Mouse (Mus musculus): ENCODE data around the gene Nfkb2.

The Nfkb2 gene

DNA sequence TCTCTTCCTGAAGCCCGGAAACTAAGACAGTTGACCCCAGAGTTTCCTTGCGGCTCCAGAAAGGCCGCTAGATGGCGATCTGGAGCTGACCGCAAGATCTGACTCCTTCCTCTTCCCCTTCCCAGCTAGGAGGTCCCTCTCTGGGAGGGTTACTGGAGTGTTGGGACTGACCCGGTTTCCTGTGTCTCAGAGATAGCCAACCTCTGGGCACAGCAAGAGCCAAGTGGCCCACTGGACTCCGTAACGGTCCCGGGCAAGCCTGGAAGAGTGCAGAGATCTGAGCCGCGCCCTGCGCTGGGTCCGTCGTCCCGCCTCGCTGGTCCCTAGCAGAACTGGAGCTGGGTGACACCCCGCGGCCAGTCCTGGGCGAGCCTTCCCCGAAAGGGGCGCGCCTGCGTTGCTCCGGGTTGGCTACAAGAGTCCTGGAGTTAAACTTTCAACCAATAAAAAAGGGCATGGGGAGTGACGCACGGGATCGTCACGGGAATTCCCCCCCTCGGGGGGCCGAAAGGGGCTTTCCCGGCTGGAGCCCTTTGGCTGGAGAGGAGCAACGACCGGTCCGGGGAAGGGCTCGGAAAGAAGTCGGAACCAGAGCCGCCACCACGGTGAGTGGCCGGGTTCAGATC is at the start of gene Nfkb2:
Nfkb2 (plus strand) TSS at position 105 of the 626 bp plus-strand sequence.
- peak; percentile 49 to 84 for DNase-seq (ENCODE audit: low spot score in 2 of 2)

DNA sequence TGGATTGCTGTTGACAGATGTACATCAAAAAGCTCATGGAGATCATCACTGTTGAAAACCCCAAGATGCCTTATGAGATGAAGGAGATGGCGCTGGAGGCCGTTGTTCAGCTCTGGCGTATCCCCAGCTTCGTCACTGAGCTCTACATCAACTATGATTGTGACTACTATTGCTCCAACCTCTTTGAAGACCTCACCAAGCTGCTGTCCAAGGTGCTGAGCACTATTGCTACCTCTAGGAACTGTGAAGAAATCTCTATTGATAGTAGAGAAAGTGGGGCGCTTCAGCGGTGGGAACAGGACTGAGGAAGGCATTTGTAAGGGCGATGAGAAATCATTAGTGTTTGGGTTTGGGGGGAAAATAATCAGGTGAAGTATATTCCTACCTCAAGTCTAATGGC is 39.4 kb upstream of the Nfkb2 start:
- no peak for DNase-seq (ENCODE audit: low spot score in 2 of 2)

DNA sequence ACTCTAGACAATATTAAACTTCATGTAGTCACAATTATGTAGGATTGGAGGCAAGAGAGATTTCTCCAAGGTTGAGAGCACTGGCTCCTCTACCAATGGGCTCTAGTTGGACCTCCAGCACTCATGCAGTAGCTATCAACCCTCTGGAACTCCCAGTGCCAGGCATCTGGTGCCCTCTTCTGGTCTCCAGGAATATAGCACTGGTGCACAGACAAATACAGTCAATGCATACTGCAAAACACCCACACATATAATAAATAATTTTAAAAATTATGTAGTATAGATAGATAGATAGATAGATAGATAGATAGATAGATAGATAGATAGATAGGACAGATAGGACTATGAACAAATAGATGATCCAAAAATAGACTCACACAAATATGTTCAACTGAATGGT is 28.8 kb upstream of the Nfkb2 start:
- DNase-seq (ENCODE audit: low spot score in 2 of 2), result no peak

DNA sequence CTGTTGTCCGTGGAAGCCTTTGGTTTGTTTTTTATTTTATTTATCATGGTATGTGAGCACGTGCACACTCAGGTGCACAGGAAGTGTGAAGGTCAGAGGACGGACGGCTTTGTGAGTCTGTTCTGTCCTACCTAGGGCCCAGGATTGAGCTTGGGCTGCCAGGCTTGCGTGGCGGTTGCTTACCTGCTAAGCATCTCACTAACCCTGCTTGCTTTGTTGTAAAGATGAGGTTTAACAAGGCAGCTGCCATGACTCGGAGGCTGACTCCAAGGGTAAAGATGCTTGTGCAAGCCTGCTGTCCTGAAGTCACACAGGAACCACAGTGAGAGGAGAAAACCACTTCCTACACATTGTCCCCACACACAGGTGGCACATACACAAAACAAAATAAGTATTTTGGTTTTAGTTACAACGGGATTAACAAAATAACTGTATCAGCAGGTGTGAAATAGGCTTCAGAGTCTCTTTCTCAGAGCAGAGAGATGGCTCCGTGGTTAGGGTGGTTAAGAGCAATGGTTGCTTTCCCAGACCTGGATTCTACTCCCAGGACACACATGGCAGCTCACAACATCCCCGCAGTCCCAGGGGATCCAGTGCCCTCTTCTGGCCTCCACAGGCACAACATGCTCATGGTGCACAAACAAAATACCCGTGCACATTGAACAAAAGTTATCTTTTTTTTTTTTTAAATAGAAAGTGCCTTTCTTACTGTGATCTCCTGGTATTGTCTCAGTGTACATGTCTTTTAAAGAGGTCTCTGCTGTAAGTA is 21.9 kb upstream of the Nfkb2 start:
- DNase-seq (ENCODE audit: low spot score in 2 of 2), result no peak

DNA sequence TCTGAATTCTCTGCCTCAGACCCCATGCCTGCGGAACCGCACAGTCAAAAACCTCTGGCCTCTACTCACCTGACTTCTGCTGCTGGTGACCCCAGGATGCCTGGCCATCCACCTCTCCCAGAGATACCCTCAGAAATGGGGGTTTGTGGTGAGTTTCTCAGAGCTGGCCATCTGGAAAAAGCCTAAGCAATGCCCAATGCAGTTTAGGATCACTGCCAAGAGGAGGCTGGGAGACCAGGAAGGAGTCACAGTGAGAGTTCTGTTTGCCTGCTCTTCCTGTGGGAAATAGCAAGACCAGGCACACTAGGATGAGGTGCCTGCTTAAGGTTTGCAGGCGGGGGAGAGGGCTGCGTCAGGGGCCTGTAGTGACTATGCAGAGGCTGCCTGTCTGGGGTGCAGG is 19.4 kb upstream of the Nfkb2 start:
- no peak for DNase-seq (ENCODE audit: low spot score in 2 of 2)

DNA sequence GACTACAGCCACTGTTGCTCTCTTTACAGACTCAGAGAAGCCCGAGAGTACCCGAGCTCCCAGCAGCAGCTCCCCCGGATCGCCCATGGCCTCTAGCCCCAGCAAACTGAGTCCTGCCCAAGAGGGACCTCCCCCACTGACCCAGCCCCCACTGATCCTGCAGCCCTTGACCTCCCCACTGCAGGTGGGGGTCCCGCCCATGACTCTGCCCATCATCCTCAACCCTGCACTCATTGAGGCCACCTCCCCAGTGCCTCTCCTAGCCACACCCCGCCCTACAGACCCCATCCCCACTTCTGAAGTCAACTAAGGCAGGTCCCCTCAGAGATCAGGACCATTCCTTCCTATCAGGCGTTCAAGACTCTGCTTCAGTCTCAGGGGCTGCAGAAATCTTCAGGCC is 18.5 kb upstream of the Nfkb2 start:
- DNase-seq (ENCODE audit: low spot score in 2 of 2), result no peak

DNA sequence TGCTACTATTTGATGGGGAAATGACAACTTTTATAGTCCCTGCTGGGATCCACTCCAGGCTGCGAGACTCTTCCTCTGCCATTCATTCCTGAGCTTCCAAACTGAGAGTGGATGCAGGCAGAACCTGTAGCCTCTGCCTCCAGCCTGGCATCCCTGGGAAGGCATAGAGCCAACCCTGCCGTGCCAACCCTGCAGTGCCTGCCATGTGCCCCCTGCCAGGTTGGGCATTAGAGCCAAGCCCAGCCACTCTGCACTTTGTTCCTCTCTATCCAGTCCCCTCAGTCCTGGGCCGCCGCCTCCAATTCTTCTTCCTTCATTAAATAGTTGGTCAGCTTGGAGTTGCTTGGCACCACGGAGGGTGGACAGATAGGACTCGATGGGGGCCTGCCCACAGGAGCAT is 18.1 kb upstream of the Nfkb2 start:
- DNase-seq (ENCODE audit: low spot score in 2 of 2), result peak in 1 of 2 experiments; percentile 70

DNA sequence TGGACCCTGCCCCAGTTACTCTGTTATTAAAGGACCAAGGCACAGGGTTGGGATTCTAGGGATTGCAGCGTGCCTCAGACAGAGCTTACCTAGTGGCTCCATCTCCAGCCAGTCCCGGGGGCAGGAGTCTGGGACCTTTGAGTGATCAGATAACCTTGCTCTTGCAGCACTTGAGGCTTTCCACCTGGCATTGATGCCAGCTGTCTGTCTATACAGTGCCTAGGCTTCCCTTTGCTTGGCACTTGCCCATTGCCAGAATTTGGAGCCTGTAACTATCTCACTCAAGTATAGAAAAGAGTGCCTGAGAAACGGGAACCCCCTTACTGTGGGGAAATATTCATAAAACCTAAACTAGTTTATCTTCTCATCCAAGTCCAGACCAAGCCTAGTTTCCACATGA is 17.2 kb upstream of the Nfkb2 start:
- DNase-seq (ENCODE audit: low spot score in 2 of 2), result no peak

DNA sequence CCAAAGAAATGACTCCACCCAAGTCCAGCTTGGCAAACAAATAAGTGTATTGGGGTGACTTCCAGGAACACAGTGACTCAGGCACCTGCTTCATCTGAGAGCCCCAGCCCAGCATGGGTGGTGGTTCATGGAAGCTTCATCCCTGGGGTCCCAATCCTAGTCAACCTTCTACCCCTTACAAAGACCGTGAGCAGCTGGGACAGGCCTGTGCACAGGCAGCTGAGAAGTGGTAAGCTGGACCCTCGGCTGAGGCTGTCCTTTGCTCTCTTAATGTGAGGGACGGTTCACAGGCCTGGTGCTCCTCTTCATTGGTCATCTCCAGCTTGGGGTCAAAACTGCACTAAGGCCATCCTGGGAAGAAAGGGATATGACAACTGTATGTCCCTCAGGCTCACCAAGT is 16.6 kb upstream of the Nfkb2 start:
- DNase-seq (ENCODE audit: low spot score in 2 of 2), result no peak

DNA sequence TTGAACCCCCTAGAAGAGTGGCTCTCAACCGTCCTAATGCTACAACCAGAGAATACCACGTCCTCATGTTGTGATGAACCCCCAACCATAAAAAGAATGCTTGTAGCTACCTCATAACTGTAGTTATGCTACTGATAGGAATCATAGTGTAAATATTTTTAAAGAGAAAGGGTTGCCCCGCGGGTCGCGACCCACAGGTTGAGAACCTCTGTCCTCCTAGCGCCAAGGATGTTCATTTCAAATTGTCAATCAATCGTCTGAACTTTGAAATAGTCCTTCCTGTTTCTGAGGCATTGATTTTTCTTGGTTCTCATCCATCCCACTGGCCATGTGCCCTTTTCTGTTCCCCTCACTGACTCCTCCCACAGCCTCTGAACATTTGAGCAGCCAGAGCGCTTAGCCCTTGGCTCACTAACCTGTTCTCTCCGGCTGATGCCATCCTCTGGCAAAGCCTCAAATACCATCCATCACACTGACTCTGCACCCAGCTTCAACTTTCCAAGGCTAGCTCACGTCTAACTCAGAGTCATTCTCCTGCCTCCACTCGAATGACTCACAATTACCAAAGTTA is 13.5 kb upstream of the Nfkb2 start:
- no peak for DNase-seq (ENCODE audit: low spot score in 2 of 2)

DNA sequence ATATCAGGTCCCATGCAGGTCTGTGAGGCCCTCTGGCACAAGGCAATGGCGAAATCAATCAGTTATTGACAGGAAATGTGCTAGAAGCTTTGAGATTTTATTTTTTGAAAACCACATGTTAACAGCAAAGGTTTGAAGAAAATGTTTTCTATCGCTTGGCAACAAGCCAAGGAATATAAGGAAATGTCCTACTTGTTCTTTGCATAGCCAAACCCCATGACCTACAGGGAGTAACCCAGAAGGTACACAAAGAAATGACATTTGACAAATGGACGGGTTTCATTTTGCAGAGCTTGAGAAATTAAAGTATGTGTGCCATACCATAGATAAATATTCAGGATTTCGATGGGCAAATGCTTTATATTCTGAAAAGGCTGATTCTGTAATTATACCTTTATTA is 7.2 kb upstream of the Nfkb2 start:
- DNase-seq (ENCODE audit: low spot score in 2 of 2), result no peak

DNA sequence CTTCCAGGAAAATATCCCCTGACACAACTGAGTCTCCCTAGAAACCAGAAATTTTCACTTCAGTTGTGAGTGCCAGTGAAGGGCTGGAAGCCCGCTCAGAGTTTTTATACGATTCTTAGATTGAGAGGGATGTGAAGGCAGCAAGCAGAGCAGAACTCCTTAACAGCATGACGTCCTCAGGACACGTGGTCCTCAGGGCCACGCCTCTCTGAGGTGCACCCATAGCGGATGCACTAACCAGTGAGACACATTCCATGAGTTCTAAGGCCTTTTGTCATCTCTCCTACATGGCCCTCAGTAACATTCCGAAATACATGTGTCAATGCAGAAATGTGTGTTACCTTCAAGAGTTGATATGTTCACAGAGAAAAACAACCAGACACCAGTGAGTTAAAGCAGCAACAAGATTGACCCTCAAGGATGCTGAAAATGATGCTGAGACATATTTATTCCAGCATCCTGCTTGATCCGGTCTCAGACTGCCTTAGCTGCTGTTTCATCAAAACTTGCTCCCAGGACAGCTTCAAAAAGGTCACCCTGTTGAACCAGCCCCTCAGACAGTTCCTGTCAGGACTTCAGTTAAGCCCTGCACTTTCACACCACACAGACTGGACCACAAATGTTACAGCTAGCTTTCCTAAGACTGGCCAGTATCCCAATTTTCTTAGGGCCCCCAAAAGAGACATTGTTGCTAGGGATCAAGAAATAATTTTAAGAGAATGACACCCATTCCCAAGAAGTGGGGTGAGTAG is 3.6 kb upstream of the Nfkb2 start:
- no peak for DNase-seq (ENCODE audit: low spot score in 2 of 2)

DNA sequence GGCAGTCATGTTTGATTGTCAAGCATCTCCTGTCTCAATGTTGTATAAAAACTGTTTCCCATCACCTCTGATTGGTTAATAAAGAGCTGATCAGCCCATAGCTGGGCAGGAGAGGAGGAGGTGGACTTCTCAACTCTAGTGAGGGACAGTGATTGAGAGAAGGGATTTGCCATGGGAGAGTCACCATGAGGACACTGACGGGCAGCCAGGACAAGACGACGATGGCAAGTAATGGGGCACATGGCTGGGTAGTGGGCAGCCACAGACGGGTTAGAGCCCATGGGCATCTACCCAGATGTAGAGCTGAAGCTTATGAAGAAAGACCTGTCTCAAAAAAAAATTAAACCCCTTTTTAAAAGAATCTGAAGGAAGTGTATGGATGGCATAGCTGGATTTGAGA is 1.6 kb upstream of the Nfkb2 start:
- DNase-seq (ENCODE audit: low spot score in 2 of 2), result no peak

DNA sequence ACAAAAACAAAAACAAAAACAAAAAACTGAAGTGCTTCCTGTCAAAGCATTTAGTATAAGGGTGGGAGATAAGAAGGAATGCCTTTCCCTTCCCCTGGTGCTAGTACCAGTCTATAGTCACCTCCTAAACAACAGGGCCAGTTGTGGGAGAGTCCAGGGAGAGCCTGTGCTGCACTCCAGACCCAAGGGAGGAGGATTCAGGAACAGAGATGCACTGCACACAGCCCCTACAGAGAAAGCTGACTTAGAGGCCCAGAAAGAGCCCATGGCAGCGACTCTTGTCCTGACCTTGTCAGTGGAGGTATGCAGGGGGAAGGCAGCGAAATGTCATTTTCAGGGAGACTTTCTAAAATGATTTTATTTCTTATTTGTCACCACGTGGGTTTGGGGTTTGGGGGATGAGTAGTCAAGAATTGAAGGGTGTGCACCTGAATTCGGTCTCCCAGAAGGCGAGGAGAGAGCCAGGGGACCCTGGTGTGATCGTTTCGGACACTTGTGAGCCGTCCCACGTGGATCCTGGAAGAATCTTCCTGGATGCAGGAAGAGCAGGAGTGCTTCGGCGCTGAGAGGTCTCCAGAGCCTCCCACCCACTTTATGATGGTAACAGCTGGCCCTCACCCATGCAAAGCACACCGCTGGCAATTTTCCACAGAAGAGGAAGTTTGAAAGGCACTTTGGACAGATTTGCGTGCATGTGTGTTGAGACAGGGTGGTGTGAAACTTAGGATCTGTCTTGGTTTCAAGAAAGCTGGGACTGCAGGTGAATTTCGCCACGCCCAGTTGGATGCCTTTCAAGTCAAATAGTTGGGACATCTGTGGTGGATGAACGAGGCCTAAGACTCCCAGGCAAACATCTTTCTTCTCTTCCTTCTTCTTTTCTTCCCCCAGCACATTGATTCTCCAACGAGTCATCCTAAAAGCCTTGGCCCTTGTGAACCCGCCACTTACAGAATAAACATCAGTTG is 587 bp upstream of the Nfkb2 start:
- DNase-seq (ENCODE audit: low spot score in 2 of 2), result peak in 1 of 2 experiments; percentile 11

DNA sequence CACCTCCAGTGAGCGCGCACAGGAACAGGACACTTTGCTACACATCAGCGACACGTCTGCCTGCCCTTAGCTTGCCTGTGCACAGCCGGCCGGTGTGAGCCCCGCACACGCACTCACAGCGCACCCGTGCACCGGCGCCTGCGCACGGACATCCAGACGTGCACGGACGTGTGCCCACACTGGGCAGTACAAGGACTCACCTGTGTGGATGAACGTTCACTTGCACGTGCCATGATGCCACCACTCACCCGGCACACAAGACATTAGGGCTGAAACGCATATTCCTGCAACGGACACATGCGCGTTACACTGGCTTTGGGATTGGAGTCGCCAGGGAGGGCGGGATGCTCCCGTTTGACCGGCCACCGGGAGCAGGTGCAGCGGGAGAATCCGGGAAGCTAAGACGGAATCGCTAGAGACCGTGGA is 801 bp downstream of the Nfkb2 start:
- DNase-seq (ENCODE audit: low spot score in 2 of 2), result peak; percentile 8 to 17

DNA sequence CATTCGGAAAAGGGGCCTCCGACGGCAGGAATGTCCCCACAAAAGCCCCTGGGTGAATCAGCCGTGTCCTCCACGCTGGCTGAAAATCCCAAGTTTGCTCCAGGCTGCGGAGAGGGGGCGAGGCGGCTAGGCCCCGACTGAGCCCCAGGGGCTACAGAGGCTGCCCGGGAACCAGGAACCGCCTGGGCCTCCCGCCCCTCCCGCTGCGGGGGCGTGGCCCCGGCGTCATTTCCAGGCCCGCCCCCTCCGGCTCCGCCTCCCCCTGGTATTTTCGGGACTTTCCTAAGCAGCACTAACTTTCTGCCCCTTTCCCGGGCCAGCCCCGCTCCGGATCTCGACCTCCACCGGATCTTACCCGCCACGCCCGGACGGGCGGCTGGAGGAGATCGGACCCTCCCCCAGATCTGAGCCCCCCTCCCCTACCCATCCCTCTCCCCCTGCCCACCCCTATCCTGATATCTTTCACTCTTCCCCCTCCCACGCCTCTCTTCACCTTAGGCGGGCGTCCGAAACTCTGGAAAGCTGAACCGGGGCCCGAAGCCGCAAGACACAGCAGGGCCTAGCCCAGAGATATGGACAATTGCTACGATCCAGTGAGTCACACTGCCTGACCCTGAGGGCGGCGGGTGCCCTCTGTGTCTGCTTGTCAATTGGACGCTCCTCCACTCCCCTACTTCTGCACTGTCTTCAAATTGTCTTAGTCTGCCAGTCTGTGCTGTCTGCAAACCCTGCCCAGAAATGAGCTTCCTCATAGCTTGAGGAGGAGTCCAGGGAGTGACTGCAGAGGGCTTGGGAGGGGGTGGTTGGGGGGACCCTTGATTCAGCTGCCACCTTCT is 1.5 kb downstream of the Nfkb2 start:
- DNase-seq (ENCODE audit: low spot score in 2 of 2), result peak; percentile 37 to 62

DNA sequence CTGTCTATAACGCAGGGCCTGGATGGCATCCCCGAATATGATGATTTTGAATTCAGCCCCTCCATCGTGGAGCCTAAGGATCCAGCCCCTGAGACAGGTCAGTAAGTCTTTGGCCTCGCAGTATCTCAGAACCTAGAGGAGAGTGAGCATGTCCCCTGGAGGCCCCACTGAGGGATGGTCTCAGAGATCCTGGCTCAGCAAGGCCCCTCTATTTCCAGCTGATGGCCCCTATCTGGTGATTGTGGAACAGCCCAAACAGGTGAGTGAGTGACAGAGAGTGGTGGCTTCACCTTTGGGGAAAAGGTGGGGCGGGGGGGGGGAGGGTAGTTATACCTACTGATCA is 2.1 kb downstream of the Nfkb2 start:
- no peak for DNase-seq (ENCODE audit: low spot score in 2 of 2)

DNA sequence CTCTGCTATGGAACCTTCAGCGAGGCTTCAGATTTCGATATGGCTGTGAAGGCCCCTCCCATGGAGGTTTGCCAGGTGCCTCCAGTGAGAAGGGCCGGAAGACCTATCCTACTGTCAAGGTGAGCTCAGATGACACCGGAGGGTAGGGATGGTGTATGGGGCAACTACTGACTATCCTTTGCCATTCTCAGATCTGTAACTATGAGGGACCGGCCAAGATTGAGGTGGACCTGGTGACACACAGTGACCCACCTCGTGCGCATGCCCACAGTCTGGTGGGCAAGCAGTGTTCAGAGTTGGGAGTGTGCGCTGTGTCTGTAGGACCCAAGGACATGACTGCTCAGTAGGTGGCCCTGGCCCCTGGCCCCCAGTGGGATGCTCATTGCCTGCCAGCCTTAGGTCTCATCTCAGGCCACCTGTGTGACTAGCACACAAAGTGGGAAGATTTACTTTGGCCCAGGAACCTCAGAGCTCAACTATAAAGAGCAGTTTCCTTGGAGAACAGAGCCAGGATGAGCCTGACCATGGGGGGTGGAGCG is 2.7 kb downstream of the Nfkb2 start:
- DNase-seq (ENCODE audit: low spot score in 2 of 2), result peak; percentile 1 to 13

DNA sequence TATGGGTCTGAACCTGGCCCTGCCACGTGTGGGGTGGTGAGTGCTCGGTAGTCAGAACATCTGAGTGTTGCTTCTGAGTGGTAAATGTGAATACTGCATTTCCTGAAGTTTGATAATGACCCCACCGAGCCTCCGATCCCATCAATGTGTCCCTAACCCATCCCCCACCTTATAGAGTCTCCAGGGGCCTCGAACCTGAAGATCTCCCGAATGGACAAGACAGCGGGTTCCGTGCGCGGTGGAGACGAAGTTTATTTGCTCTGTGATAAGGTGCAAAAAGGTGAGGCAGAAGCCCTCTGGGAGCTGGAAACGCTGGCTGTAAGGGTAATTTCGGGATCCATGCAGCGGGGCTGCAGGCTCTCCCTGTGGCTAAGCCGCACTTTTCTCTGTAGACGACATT is 3.7 kb downstream of the Nfkb2 start:
- DNase-seq (ENCODE audit: low spot score in 2 of 2), result peak in 1 of 2 experiments; percentile 17

DNA sequence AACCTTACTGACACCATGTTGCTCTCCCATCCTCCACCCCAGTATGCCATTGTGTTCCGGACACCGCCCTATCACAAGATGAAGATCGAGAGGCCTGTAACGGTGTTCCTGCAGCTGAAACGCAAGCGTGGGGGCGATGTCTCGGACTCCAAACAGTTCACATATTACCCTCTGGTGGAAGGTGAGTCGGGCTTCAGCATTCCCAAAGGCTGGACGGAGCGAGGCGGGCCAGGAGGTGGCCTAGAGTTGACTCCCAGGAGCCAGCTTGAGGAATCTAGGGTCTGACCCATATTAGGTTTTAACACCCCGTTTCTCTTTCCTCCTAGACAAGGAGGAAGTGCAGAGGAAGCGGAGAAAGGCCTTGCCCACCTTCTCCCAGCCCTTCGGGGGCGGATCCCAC is 4.2 kb downstream of the Nfkb2 start:
- peak in 1 of 2 experiments; percentile 1 for DNase-seq (ENCODE audit: low spot score in 2 of 2)

All from cerebellum, postnatal 4 days (tissue).